Mouse (Mus musculus): ENCODE measurements around the gene Orc2.
A peak's percentile ranks its signal among the peaks of the same experiment; 100 is the strongest.

Gene Orc2

GRCm38 (mm10) chr1:58423371-58424248 is 81.3 kb downstream of the Orc2 start, which contains the start of gene Clk1:
Gene Clk1 (minus strand): TSS chr1:58424066.
- DNase-seq: peak; percentile 98

GRCm38 (mm10) chr1:58422879-58423278 is 82.0 kb downstream of the Orc2 start:
- DNase-seq: peak; percentile 32

- DNase-seq: no peak
Observed at GRCm38 (mm10) chr1:58420961-58421360, 83.9 kb downstream of the Orc2 start.

- DNase-seq: no peak
Observed at GRCm38 (mm10) chr1:58420032-58420431, 84.9 kb downstream of the Orc2 start.

GRCm38 (mm10) chr1:58416048-58416447 is 88.9 kb downstream of the Orc2 start:
- no peak for DNase-seq

- DNase-seq: no peak
Observed at GRCm38 (mm10) chr1:58415442-58415841, 89.5 kb downstream of the Orc2 start.

Measured in thymus, postnatal 4 days (tissue).